Mouse (Mus musculus) thymus, adult 2 months (tissue): Measurements from ENCODE around the gene Myadm.

ENCODE experiments used
- CTCF ChIP-seq: fragments of 200-500 bp; IDR thresholded peaks from 2 replicates; pipeline ENCODE4 v1.5.1; 2012; ENCODE audit warnings: mild to moderate bottlenecking, control low read depth, low read length, moderate library complexity, borderline replicate concordance; ENCODE audit not compliant: control insufficient read depth, poor library complexity, insufficient read depth; ENCODE audit errors: extremely low read depth
- POLR2A ChIP-seq: fragments of 200-500 bp; IDR thresholded peaks from 2 replicates; pipeline ENCODE4 v1.6.1; 2012; ENCODE audit warnings: mild to moderate bottlenecking, low read length, control low read depth, moderate library complexity; ENCODE audit not compliant: control insufficient read depth, poor library complexity, insufficient read depth; ENCODE audit errors: extremely low read depth

DNA sequence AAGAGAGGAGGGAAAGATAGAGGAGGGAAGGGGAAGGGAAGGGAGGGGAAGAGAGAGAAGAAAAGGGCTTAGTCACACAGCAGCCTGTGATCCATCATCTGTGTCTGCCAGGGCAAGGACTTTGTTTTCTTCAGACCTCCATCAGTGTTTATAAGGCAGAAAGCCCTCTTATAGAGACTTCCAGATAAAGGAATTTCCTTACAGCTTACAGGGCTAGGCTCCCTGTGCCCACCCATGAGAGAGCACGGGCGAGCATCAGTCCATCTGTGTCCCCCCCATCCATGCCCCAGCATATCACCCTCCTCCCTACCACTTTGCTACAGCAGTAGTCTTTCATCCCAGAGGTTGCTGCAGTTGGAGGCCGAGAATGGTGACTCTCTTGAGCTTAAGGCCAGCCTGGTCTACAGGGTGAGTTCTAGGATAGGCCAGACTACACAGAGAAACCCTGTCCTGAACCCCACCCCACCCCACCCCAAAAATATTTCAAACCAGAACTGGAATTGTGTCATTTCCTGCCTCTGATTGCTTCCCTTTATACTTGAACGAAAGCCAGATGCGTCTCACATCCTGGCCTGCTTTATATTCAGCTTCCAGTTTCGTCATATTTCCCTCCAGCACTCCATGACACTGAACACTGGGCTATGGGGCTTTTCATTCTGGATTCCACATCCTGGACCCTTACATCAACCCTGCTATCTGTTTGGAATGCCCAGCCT lies 13.3 kb upstream of the Myadm start:
- TF ChIP-seq POLR2A (no peak), CTCF (no peak)
